Mouse (Mus musculus): Measurements from ENCODE around the gene Mlh1.

DNA sequence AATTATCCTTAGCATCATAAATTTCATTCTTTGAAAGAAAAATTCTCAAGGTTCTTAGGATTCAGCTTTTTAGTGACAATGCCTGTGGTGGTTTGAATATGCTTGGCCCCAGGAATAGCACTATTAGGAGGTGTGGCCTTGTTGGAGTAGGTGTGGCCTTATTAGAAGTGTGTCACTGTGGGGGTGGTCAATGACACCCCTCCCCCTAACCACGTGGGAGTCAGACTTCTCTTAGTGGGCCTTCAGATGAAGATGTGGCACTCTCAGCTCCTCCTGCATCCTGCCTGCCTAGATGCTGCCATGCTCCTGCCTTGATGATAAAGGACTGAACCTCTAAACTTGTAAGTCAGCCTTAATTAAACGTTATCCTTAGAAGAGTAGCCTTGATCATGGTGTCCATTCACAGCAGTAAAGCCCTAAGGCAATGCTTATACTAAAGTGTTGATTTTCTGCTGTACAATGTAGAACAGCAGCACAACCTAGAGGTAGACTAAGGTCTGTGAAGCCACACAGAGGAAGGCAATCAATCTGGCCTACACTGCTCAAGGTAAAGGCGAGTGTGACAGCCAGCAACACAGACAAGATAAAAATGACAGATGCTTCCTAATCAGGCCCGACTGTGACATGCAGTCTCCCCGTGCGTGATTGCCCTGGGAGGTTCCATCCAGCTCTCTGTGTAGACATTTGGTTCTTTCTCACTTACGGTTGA is 19.3 kb downstream of the Mlh1 start:
- TF ChIP-seq CTCF (IDR thresholded peaks at IDR 0.05; ENCODE audit: borderline replicate concordance, insufficient read depth, low read length): no peak
- TF ChIP-seq POLR2A (IDR thresholded peaks at IDR 0.05; ENCODE audit: low read depth, low read length): no peak
